ENCODE assay signal across 11 mouse cellular contexts in genomic region chr12:24705502-24706263, GRCm38 (mm10). TPM values are rescaled to one million over a fixed set of nuclear protein-coding genes. Genes with fewer than 3 reads are reported as not detected.
DNase-seq lines count a peak whose midpoint lies in the region; ATAC-seq and TF ChIP-seq lines count a peak whose summit lies in the region.
"Had no signal": no experiment of that assay in that cellular context is flagged by ENCODE, and none has a peak within 500 bp of the region (broad histone marks: within the 10 kb centered on the region; RNA-seq: fewer than 3 reads in every experiment).

No protein-coding gene starts in this region.

- TF ChIP-seq CTCF in G1E (IDR thresholded peaks at IDR 0.05; ENCODE audit: low read depth, low read length), result no peak
- no peak for TF ChIP-seq CTCF in midbrain, postnatal 0 days (IDR thresholded peaks at IDR 0.05)

- peak overlapping the region; percentile 84; the same call in 1 of the 2 replicates for H3K4me2 ChIP-seq in heart, embryonic 12.5 days
- no peak overlapping the region for H3K4me2 ChIP-seq in intestine, embryonic 15.5 days (replicated peaks)
- H3K4me2 ChIP-seq in myocyte (ENCODE audit: low read depth), result peak overlapping the region; percentile 90
- no peak overlapping the region for H3K4me2 ChIP-seq in midbrain, postnatal 0 days (ENCODE audit: low read depth, low read length, poor library complexity, severe bottlenecking)

- H3ac ChIP-seq in myocyte (ENCODE audit: control insufficient read depth, insufficient read length), result no peak overlapping the region

- no peaks in the 10 kb centered on the region for H3K9me3 ChIP-seq in heart, embryonic 12.5 days (replicated peaks)
- no peaks in the 10 kb centered on the region for H3K9me3 ChIP-seq in G1E (replicated peaks)
- no peaks in the 10 kb centered on the region for H3K9me3 ChIP-seq in intestine, embryonic 15.5 days
- H3K9me3 ChIP-seq in midbrain, postnatal 0 days (ENCODE audit: low read length), result no peaks in the 10 kb centered on the region
- H3K9me3 ChIP-seq: hindbrain, embryonic 13.5 days had no signal

- H3K4me3 ChIP-seq in heart, embryonic 12.5 days, result no peak overlapping the region
- H3K4me3 ChIP-seq in G1E (ENCODE audit: low read depth, low read length), result peak overlapping the region; percentile 61; the same call in 1 of the 2 replicates
- H3K4me3 ChIP-seq in intestine, embryonic 15.5 days (replicated peaks), result no peak overlapping the region
- H3K4me3 ChIP-seq in myocyte, result peak overlapping the region; percentile 47
- no peak overlapping the region for H3K4me3 ChIP-seq in midbrain, postnatal 0 days (ENCODE audit: low read depth, low read length)
- H3K4me3 ChIP-seq: heart, adult 2 months had no signal

- ATAC-seq in heart, embryonic 12.5 days (ENCODE audit: insufficient number of reproducible peaks, low FRiP score), result no peak
- peak; percentile 43 for ATAC-seq in G1E (ENCODE audit: extremely low read depth, insufficient number of reproducible peaks, low FRiP score, poor library complexity, severe bottlenecking)
- peak; percentile 16 for ATAC-seq in intestine, embryonic 15.5 days
- no peak for ATAC-seq in midbrain, postnatal 0 days (ENCODE audit: low FRiP score)

- intact Hi-C loops in heart, postnatal 14 days (cut with DNase I), result no loop called here

- H3K36me3 ChIP-seq in heart, embryonic 12.5 days, result peaks cover 5% of the 10 kb centered on the region
- H3K36me3 ChIP-seq in G1E (replicated peaks) (peaks cover 44% of the 10 kb centered on the region), myocyte (ENCODE audit: control insufficient read depth, insufficient read depth) (no peaks in the 10 kb centered on the region)
- H3K36me3 ChIP-seq in intestine, embryonic 15.5 days, result no peaks in the 10 kb centered on the region
- H3K36me3 ChIP-seq in midbrain, postnatal 0 days (ENCODE audit: insufficient read depth, low read length), result no peaks in the 10 kb centered on the region
- H3K36me3 ChIP-seq: hindbrain, embryonic 13.5 days had no signal

- no peak for DNase-seq in heart, postnatal 14 days
- DNase-seq in G1E (ENCODE audit: low spot score) (peak; percentile 72), adipocyte (ENCODE audit: low spot score) (no peak)
- DNase-seq in midbrain, postnatal 0 days (ENCODE audit: low spot score), result no peak
- no peak for DNase-seq in layer of hippocampus, adult 9-11 months
- DNase-seq: cerebellum, postnatal 14 days; heart, adult 2 months had no signal

- no peak overlapping the region for H3K9ac ChIP-seq in heart, embryonic 12.5 days
- no peak overlapping the region for H3K9ac ChIP-seq in intestine, embryonic 15.5 days
- H3K9ac ChIP-seq in midbrain, postnatal 0 days (replicated peaks; ENCODE audit: low read length, poor library complexity, severe bottlenecking), result no peak overlapping the region

- H3K27me3 ChIP-seq in heart, embryonic 12.5 days (replicated peaks), result no peaks in the 10 kb centered on the region
- H3K27me3 ChIP-seq in G1E (ENCODE audit: insufficient read depth, low read length), result no peaks in the 10 kb centered on the region
- no peaks in the 10 kb centered on the region for H3K27me3 ChIP-seq in intestine, embryonic 15.5 days (replicated peaks)
- H3K27me3 ChIP-seq in myocyte (ENCODE audit: control insufficient read depth, insufficient read depth, insufficient read length), result no peaks in the 10 kb centered on the region
- 0 out of 2 replicates have a peak, but pooled peaks cover 3% of the 10 kb centered on the region for H3K27me3 ChIP-seq in midbrain, postnatal 0 days (ENCODE audit: insufficient read depth, low read length)

- no peak for TF ChIP-seq POLR2A in myocyte (IDR thresholded peaks at IDR 0.05; ENCODE audit: insufficient read length, low read depth)

- peaks cover 13% of the 10 kb centered on the region for H3K79me2 ChIP-seq in myocyte (ENCODE audit: control insufficient read depth, insufficient read depth)

- WGBS in heart, embryonic 12.5 days, result 87% methylated on average over 15 of the region's 15 CpGs
- WGBS in intestine, embryonic 15.5 days, result 71% methylated on average over 15 of the region's 15 CpGs
- WGBS in midbrain, postnatal 0 days, result 89% methylated on average over 15 of the region's 15 CpGs

- no peak overlapping the region for H3K27ac ChIP-seq in heart, embryonic 12.5 days (ENCODE audit: poor library complexity, severe bottlenecking)
- H3K27ac ChIP-seq in intestine, embryonic 15.5 days, result no peak overlapping the region; the same call in 1 of the 2 replicates
- H3K27ac ChIP-seq in midbrain, postnatal 0 days (ENCODE audit: low read depth, low read length), result no peak overlapping the region
- H3K27ac ChIP-seq: heart, adult 2 months; hindbrain, embryonic 13.5 days had no signal

- peaks cover 35% of the 10 kb centered on the region for H3K4me1 ChIP-seq in heart, embryonic 12.5 days (replicated peaks)
- H3K4me1 ChIP-seq in G1E (ENCODE audit: insufficient read depth, low read depth, low read length), result peaks cover 56% of the 10 kb centered on the region
- H3K4me1 ChIP-seq in intestine, embryonic 15.5 days (replicated peaks), result peaks cover 21% of the 10 kb centered on the region
- H3K4me1 ChIP-seq in midbrain, postnatal 0 days (ENCODE audit: insufficient read depth, low read length), result peaks cover 5% of the 10 kb centered on the region; the same call in 1 of the 2 replicates

TF ChIP-seq in myocyte, 11 proteins besides CTCF, POLR2A, EP300 and RAD21:
- peak in 1 of 3 experiments; percentile 21 for TF ChIP-seq MYOD1 (IDR thresholded peaks at IDR 0.05; ENCODE audit: control insufficient read depth in 1 of 3, insufficient read length in 2 of 3, low read depth in 2 of 3)
- no peak for TF ChIP-seq CEBPB (IDR thresholded peaks at IDR 0.05; ENCODE audit: insufficient read depth, poor library complexity, severe bottlenecking)
- TF ChIP-seq USF1 (IDR thresholded peaks at IDR 0.05; ENCODE audit: low read depth), result peak; percentile 57
- TF ChIP-seq MYOG (IDR thresholded peaks at IDR 0.05; ENCODE audit: control insufficient read depth in 1 of 3, insufficient read depth in 1 of 3, insufficient read length in 2 of 3, low read depth in 2 of 3), result peak in 1 of 3 experiments; percentile 10

RNA-seq across cellular contexts. Expression of gene Rrm2, which starts 2.4 kb away (rescaled TPM):
- 280 and 281 TPM in 2 replicates for polyA plus RNA-seq in heart, embryonic 12.5 days (2016; fragmentation: Nextera tagmentation; extraction: Ambion mirVana)
- total RNA-seq in heart, postnatal 14 days (2021), result 10 to 100 TPM in 1 of 2 experiments, 1 to 10 TPM in 1; 9.2 to 20.7 TPM
- 330 and 343 TPM in 2 replicates for total RNA-seq in G1E (2014; fragmentation: Nextera tagmentation)
- total RNA-seq in G1E (2017), result 304 and 352 TPM in 2 replicates
- 504 and 622 TPM in 2 replicates for polyA plus RNA-seq in G1E (2012)
- 161 and 178 TPM in 2 replicates for polyA plus RNA-seq in intestine, embryonic 15.5 days (2015; fragmentation: Nextera tagmentation; extraction: Ambion mirVana)
- 73.0 TPM for polyA plus RNA-seq in myocyte (2012; fragmentation: generic; extraction: Trizol)
- 9.7 and 15.1 TPM in 2 replicates for total RNA-seq in midbrain, postnatal 0 days (2014; rRNA removed)
- polyA plus RNA-seq in midbrain, postnatal 0 days (2015; fragmentation: Nextera tagmentation; extraction: Ambion mirVana), result 23.1 and 23.4 TPM in 2 replicates

RNA-seq across cellular contexts. Expression of gene Cys1, which starts 24.1 kb away (rescaled TPM):
- 0.76 and 1.0 TPM in 2 replicates for polyA plus RNA-seq in heart, embryonic 12.5 days (2016; fragmentation: Nextera tagmentation; extraction: Ambion mirVana)
- total RNA-seq in heart, postnatal 14 days (2021), result 1 to 10 TPM; 5.5 to 6.0 TPM
- total RNA-seq in G1E (2014; fragmentation: Nextera tagmentation), result 1.2 TPM in 1 of 2 replicates, not detected in the other
- 0.12 TPM in 1 of 2 replicates, not detected in the other for total RNA-seq in G1E (2017)
- polyA plus RNA-seq in G1E (2012), result not detected in 2 replicates
- polyA plus RNA-seq in intestine, embryonic 15.5 days (2015; fragmentation: Nextera tagmentation; extraction: Ambion mirVana), result 2.1 and 2.3 TPM in 2 replicates
- polyA plus RNA-seq in myocyte (2012; fragmentation: generic; extraction: Trizol), result 0.26 TPM
- total RNA-seq in midbrain, postnatal 0 days (2014; rRNA removed), result 3.7 and 4.8 TPM in 2 replicates
- 1.9 and 2.1 TPM in 2 replicates for polyA plus RNA-seq in midbrain, postnatal 0 days (2015; fragmentation: Nextera tagmentation; extraction: Ambion mirVana)

RNA-seq across cellular contexts. Expression of gene Klf11, which starts 54.6 kb away (rescaled TPM):
- polyA plus RNA-seq in heart, embryonic 12.5 days (2016; fragmentation: Nextera tagmentation; extraction: Ambion mirVana), result 20.6 and 21.6 TPM in 2 replicates
- total RNA-seq in heart, postnatal 14 days (2021), result 10 to 100 TPM; 17.5 to 19.5 TPM
- total RNA-seq in G1E (2014; fragmentation: Nextera tagmentation) (16.0 and 18.9 TPM in 2 replicates), G1E (2017) (7.0 and 7.5 TPM in 2 replicates)
- polyA plus RNA-seq in G1E (2012) (17.4 and 19.2 TPM in 2 replicates), myocyte (2012; fragmentation: generic; extraction: Trizol) (4.1 TPM)
- 8.9 and 10.9 TPM in 2 replicates for polyA plus RNA-seq in intestine, embryonic 15.5 days (2015; fragmentation: Nextera tagmentation; extraction: Ambion mirVana)
- 27.1 and 33.6 TPM in 2 replicates for total RNA-seq in midbrain, postnatal 0 days (2014; rRNA removed)
- polyA plus RNA-seq in midbrain, postnatal 0 days (2015; fragmentation: Nextera tagmentation; extraction: Ambion mirVana), result 21.8 and 24.4 TPM in 2 replicates

Comparison
In these comparisons a context has a peak if more than half of its experiments do, and no peak if none do; other contexts are left out.
1. ATAC-seq: peak in G1E (single experiment) and intestine, embryonic 15.5 days (single experiment); none in heart, embryonic 12.5 days (single experiment) and midbrain, postnatal 0 days (single experiment).
2. H3K4me2 ChIP-seq: peak in heart, embryonic 12.5 days (single experiment) and myocyte (single experiment); none in intestine, embryonic 15.5 days (single experiment) and midbrain, postnatal 0 days (single experiment).
3. H3K4me3 ChIP-seq: peak in G1E (single experiment) and myocyte (single experiment); none in heart, embryonic 12.5 days (single experiment), intestine, embryonic 15.5 days (single experiment) and midbrain, postnatal 0 days (single experiment).